Mouse (Mus musculus) midbrain, postnatal 0 days (tissue): Measurements from ENCODE around the gene Dock3. TPM values are rescaled to one million over a fixed set of nuclear protein-coding genes. Genes with fewer than 3 reads are reported as not detected.

ENCODE experiments used
- ATAC-seq: fragments of 200-750 bp; cut with Nextera tagmentation; 2 replicates; pipeline ENCODE4 v1.8.0; 2017; ENCODE audit warnings: moderate number of reproducible peaks, mild to moderate bottlenecking, moderate TSS enrichment, moderate library complexity; ENCODE audit not compliant: low FRiP score
- DNase-seq: peaks from one replicate; pipeline ENCODE4 v3.0.0-alpha.2; 2015; ENCODE audit warnings: low spot score
- H3K27ac ChIP-seq: fragments of 300-500 bp; sonication (generic); 2 replicates; pipeline ENCODE4 v1.5.1; 2014; ENCODE audit warnings: low read depth, mild to moderate bottlenecking, low read length, mixed read lengths
- H3K27me3 ChIP-seq: fragments of 300-500 bp; sonication (generic); 2 replicates; pipeline ENCODE4 v1.6.1; 2014; ENCODE audit warnings: low read length, control low read depth, mixed read lengths; ENCODE audit not compliant: insufficient read depth
- H3K36me3 ChIP-seq: fragments of 300-500 bp; sonication (generic); 2 replicates; pipeline ENCODE4 v1.6.1; 2014; ENCODE audit warnings: low read length, control low read depth, mixed read lengths; ENCODE audit not compliant: insufficient read depth
- H3K4me1 ChIP-seq: fragments of 300-500 bp; sonication (generic); 2 replicates; pipeline ENCODE4 v1.6.1; 2014; ENCODE audit warnings: mild to moderate bottlenecking, control low read depth, antibody characterized with exemption, low read length, mixed read lengths; ENCODE audit not compliant: insufficient read depth
- H3K4me2 ChIP-seq: fragments of 300-500 bp; sonication (generic); 2 replicates; pipeline ENCODE4 v1.6.1; 2014; ENCODE audit warnings: low read depth, mild to moderate bottlenecking, low read length, mixed read lengths; ENCODE audit not compliant: poor library complexity, severe bottlenecking
- H3K4me3 ChIP-seq: fragments of 300-500 bp; sonication (generic); 2 replicates; pipeline ENCODE4 v1.5.1; 2014; ENCODE audit warnings: low read depth, mild to moderate bottlenecking, low read length, moderate library complexity
- H3K9ac ChIP-seq: fragments of 300-500 bp; sonication (generic); replicated peaks from 2 replicates; pipeline ENCODE4 v1.6.1; 2014; ENCODE audit warnings: mild to moderate bottlenecking, low read length, moderate library complexity, mixed read lengths; ENCODE audit not compliant: poor library complexity, severe bottlenecking
- H3K9me3 ChIP-seq: fragments of 300-500 bp; sonication (generic); 2 replicates; pipeline ENCODE4 v1.6.1; 2016; ENCODE audit warnings: low read length, control low read depth
- CTCF ChIP-seq: IDR thresholded peaks from 2 replicates; pipeline ENCODE4 v1.5.1; 2016; ENCODE audit warnings: antibody characterized with exemption, mild to moderate bottlenecking
- WGBS: fragments of 180-500 bp; shearing (Covaris S2); extraction: QIAGEN DNeasy Blood & Tissue Kit; methylation state at CpG from one replicate; pipeline ENCODE4 v1.1.7; 2014; 5-methylcytosine and 5-hydroxymethylcytosine counted together
- polyA plus RNA-seq: library from polyadenylated mRNA; unstranded; fragments of >200 nt; fragmentation: Nextera tagmentation; extraction: Ambion mirVana; gene quantifications from 2 replicates; pipeline ENCODE4 v1.2.1, GENCODE M21; 2015
- total RNA-seq: library from RNA; depleted of rRNA; stranded (reverse); fragments of >200 nt; gene quantifications from 2 replicates; pipeline ENCODE4 v1.2.3, GENCODE M21; 2014

Dock3 gene
- total and polyA plus RNA-seq, 2 experiments from 2014 or later: 17.7 to 56.3 TPM

DNA sequence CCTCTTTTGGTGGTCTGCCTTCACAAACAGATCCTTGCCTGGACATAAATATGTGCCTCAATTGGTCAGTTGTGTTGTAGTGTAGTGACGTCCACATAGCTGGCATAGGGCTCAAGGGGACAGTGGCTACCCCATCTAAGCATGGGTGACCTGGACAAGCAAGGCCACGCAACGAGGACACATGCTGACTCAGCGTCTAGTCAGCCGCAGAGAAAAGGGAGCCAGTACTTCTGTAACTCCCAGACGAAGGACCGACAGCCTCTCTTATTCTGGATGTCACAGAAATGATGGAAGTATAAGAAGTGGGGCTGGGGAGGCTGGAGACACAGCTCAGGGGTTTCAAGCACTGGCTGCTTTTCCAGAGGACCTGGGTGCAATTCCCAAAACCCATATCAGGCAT is 45.9 kb upstream of the Dock3 start:
- H3K4me1 ChIP-seq: peaks cover 3% of the 10 kb centered on the region; the same call in 1 of the 2 replicates
- H3K27ac ChIP-seq: no peak overlapping the region
- no peak for TF ChIP-seq CTCF
- no peak overlapping the region for H3K4me3 ChIP-seq
- H3K4me2 ChIP-seq: no peak overlapping the region
- no peak for ATAC-seq
- H3K9me3 ChIP-seq: no peaks in the 10 kb centered on the region
- 86% methylated on average over 7 of the region's 7 CpGs for WGBS
- H3K9ac ChIP-seq: no peak overlapping the region
- H3K27me3 ChIP-seq: no peaks in the 10 kb centered on the region
- DNase-seq: no peak
- no peaks in the 10 kb centered on the region for H3K36me3 ChIP-seq

DNA sequence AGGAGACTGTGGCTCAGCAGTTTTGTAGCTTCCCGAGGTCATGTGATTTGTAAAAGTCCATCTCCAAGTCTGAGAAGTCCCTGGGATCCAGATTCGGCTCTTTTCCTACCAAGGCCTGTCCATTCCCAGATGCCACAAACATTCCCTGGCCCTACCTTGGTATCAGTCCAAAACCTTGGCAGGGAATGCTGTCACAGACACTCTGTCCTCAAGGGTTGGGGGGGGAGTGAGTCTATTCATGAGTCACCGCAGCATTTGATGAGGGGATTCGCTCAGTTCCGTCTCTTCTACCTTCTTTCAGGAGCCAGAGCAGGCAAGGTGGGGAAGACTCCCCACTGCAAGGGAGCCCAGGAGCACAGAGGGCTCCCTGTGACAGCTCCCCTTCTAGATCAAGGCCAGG is 44.0 kb upstream of the Dock3 start:
- no peaks in the 10 kb centered on the region for H3K36me3 ChIP-seq
- no peak overlapping the region for H3K4me2 ChIP-seq
- no peaks in the 10 kb centered on the region for H3K27me3 ChIP-seq
- no peaks in the 10 kb centered on the region for H3K9me3 ChIP-seq
- no peak for TF ChIP-seq CTCF
- H3K4me3 ChIP-seq: no peak overlapping the region
- H3K27ac ChIP-seq: no peak overlapping the region
- WGBS: 79% methylated on average over 5 of the region's 5 CpGs
- no peak for ATAC-seq
- H3K9ac ChIP-seq: no peak overlapping the region
- peaks cover 3% of the 10 kb centered on the region; the same call in 1 of the 2 replicates for H3K4me1 ChIP-seq
- DNase-seq: no peak

DNA sequence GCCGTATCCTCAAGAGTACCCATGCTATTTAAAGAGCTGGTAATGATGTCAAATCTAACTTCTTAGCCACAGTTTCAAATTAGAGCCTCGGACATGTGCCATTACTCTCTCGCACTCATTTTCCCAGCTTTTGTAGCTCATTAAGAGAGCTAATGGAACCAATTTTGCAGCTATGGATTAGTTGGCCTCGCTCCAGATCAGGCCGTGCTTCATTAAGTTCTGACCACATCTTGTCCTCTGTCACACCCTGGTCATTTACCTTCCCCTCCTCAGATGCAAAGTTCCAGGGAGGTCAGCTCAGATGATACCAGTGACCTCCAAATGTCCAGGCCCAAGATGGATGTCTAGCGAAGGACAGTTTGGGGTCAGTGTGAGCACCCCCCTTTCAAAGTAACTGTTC is 43.0 kb upstream of the Dock3 start:
- H3K4me1 ChIP-seq: peaks cover 3% of the 10 kb centered on the region; the same call in 1 of the 2 replicates
- no peak overlapping the region for H3K27ac ChIP-seq
- H3K9me3 ChIP-seq: no peaks in the 10 kb centered on the region
- H3K36me3 ChIP-seq: no peaks in the 10 kb centered on the region
- no peaks in the 10 kb centered on the region for H3K27me3 ChIP-seq
- WGBS: 82% methylated on average over 6 of the region's 6 CpGs
- H3K9ac ChIP-seq: no peak overlapping the region
- no peak for TF ChIP-seq CTCF
- H3K4me2 ChIP-seq: no peak overlapping the region
- no peak for ATAC-seq
- DNase-seq: no peak
- no peak overlapping the region for H3K4me3 ChIP-seq

DNA sequence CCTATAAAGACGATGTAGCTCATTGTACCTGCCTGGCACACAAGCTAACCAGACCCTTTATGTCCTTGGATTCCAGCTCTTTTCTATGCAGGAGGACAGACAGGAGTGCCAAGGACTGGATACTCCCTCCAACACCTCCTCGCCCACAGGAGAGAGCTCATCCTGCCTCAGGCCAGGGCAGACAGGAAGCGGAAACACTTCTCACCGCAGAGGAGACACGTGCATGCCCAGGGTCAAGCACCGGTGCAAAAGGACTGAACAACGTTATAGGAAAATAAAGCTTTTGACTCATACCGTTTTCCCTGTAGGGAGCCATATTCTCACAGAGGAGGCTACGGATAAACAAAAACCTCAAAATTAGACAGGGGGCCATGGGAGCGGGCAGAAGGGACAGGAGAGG is 41.5 kb upstream of the Dock3 start:
- no peak for DNase-seq
- no peak for ATAC-seq
- Histone ChIP-seq H3K36me3 (no peaks in the 10 kb centered on the region), H3K27ac (no peak overlapping the region), H3K9me3 (no peaks in the 10 kb centered on the region), H3K9ac (no peak overlapping the region), H3K27me3 (no peaks in the 10 kb centered on the region), H3K4me3 (no peak overlapping the region), H3K4me2 (no peak overlapping the region), H3K4me1 (no peaks in the 10 kb centered on the region)
- 75% methylated on average over 10 of the region's 10 CpGs for WGBS
- no peak for TF ChIP-seq CTCF

DNA sequence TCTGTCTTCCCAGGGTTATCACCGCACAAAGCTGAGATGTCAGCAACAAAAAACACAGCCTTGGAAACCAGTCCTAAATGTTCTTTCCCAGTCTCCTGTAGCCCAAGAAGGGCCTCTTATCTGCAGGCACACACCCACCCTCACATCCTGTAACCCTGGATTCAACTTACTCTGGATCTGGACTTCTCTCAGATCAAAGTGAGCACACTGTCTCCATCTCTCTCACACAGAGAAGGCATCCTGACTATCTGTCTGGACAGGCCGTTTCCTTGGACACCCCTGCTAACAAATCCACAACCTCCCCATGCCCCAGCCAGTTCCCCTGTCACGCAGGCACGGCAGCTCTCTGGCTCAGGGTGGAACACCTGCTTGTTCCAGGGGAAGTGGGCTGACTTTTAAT is 40.6 kb upstream of the Dock3 start:
- Histone ChIP-seq H3K9ac (no peak overlapping the region), H3K4me1 (no peaks in the 10 kb centered on the region), H3K36me3 (no peaks in the 10 kb centered on the region), H3K27ac (no peak overlapping the region), H3K27me3 (no peaks in the 10 kb centered on the region), H3K4me3 (no peak overlapping the region), H3K9me3 (no peaks in the 10 kb centered on the region), H3K4me2 (no peak overlapping the region)
- ATAC-seq (no peak), DNase-seq (no peak)
- TF ChIP-seq CTCF: no peak
- 83% methylated on average over 4 of the region's 4 CpGs for WGBS

DNA sequence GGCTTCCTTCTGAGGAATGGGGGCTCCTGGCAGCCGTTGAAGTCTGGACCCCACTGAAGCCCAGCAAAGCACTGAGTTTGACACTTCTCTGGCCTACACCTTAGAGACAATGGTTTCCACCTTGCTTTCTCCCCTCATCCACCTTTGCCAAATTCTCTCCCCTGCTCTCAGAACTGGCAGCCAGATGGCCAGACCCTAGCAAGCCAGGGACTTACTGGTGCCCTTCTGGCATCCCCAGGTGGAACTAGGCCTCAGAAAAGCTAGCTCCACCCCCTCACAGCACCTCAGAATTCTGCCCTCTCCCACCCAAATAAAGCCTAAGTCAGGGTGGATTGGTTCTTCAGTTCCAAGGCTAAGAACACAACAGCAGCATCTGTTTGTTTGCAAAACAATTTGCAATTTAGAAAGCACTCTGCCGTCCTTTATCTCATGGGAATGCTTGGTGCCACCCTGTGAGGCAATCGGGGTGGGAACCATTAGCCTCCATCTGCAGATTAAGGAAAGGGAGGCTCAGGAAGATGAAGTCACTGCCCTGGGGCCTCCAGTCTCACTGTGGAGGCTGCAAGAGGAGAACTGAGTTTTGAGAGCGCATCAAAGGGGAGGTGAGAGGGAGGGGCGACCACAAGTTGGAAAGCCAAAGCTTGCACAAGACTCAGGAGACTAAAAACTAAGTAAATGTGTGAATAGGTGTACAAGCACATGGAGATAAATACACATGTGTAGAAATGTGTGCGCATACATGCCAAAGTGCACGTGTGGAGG is 39.6 kb upstream of the Dock3 start:
- H3K4me2 ChIP-seq: no peak overlapping the region
- no peaks in the 10 kb centered on the region for H3K4me1 ChIP-seq
- TF ChIP-seq CTCF: no peak
- no peaks in the 10 kb centered on the region for H3K27me3 ChIP-seq
- H3K4me3 ChIP-seq: no peak overlapping the region
- DNase-seq (no peak), ATAC-seq (no peak)
- WGBS: 80% methylated on average over 7 of the region's 7 CpGs
- no peak overlapping the region for H3K27ac ChIP-seq
- no peak overlapping the region for H3K9ac ChIP-seq
- H3K9me3 ChIP-seq: no peaks in the 10 kb centered on the region
- H3K36me3 ChIP-seq: no peaks in the 10 kb centered on the region
